Mouse (Mus musculus) gonadal fat pad, adult 2 months (tissue): ENCODE results near the gene Hist2h2ac. TPM values are rescaled to one million over a fixed set of nuclear protein-coding genes. Genes with fewer than 3 reads are reported as not detected.
"Not testable (repeated sequence)": the region's sequence is repeated elsewhere in the genome, so short reads cannot be mapped to it uniquely, and the experiment has no call there.

Source experiments
- DNase-seq: peaks from one replicate; pipeline ENCODE4 v3.0.0-alpha.2; 2012; ENCODE audit warnings: low read depth
- polyA plus RNA-seq: library from polyadenylated mRNA; depleted of rRNA; stranded (reverse); fragments of >200 nt; gene quantifications from 2 replicates; pipeline ENCODE4 v1.2.3, GENCODE M21; 2012; rRNA removed

Hist2h2ac gene
- 7.2 and 8.6 TPM in 2 replicates for polyA plus RNA-seq

- DNase-seq = no peak
Measured at GRCm38 (mm10) chr3:96220765-96221639, at the start of gene Hist2h2ac, which contains the start of gene Hist2h2be. Hist2h2ac (minus strand) TSS chr3:96220880. Hist2h2be (plus strand) TSS chr3:96221119.

GRCm38 (mm10) chr3:96269511-96270474 is 49.1 kb upstream of the Hist2h2ac start, which contains the start of gene Hist2h2bb:
Hist2h2bb (plus strand) TSS chr3:96269752.
- peak; percentile 84 for DNase-seq

GRCm38 (mm10) chr3:96268776-96269378 is 48.2 kb upstream of the Hist2h2ac start:
- DNase-seq = not testable (repeated sequence)

- no peak for DNase-seq
Measured at GRCm38 (mm10) chr3:96268051-96268775, 47.5 kb upstream of the Hist2h2ac start, which contains the start of gene Hist2h3b. Hist2h3b (plus strand) TSS chr3:96268654.

GRCm38 (mm10) chr3:96267541-96267940 is 46.9 kb upstream of the Hist2h2ac start:
- no peak for DNase-seq

GRCm38 (mm10) chr3:96266132-96266710 is 45.5 kb upstream of the Hist2h2ac start:
- DNase-seq = no peak

- no peak for DNase-seq
Measured at GRCm38 (mm10) chr3:96264404-96264949, 43.8 kb upstream of the Hist2h2ac start.

- DNase-seq = no peak
Measured at GRCm38 (mm10) chr3:96263558-96264403, 43.1 kb upstream of the Hist2h2ac start.

- DNase-seq = no peak
Measured at GRCm38 (mm10) chr3:96262979-96263550, 42.4 kb upstream of the Hist2h2ac start, which contains the start of gene Hist2h4. Hist2h4 (minus strand) TSS chr3:96263311.

GRCm38 (mm10) chr3:96262216-96262875 is 41.7 kb upstream of the Hist2h2ac start:
- DNase-seq = peak; percentile 77

GRCm38 (mm10) chr3:96261623-96262022 is 40.9 kb upstream of the Hist2h2ac start:
- DNase-seq = no peak

GRCm38 (mm10) chr3:96260220-96260619 is 39.5 kb upstream of the Hist2h2ac start:
- DNase-seq = no peak

- DNase-seq = no peak
Measured at GRCm38 (mm10) chr3:96257190-96257589, 36.5 kb upstream of the Hist2h2ac start.

GRCm38 (mm10) chr3:96255926-96256593 is 35.4 kb upstream of the Hist2h2ac start:
- DNase-seq = no peak

- no peak for DNase-seq
Measured at GRCm38 (mm10) chr3:96254683-96255355, 34.1 kb upstream of the Hist2h2ac start.

GRCm38 (mm10) chr3:96251787-96252186 is 31.1 kb upstream of the Hist2h2ac start:
- no peak for DNase-seq

- DNase-seq = no peak
Measured at GRCm38 (mm10) chr3:96250890-96251289, 30.2 kb upstream of the Hist2h2ac start.
